Mouse (Mus musculus) spleen, postnatal 4 days (tissue): Measurements from ENCODE around the gene Rufy3.

Source experiments
- DNase-seq, 2 experiments: peaks; one replicate each; pipeline ENCODE4 v3.0.0; 2022; ENCODE audit warnings: low spot score in 2 of 2

Gene Rufy3

GRCm38 (mm10) chr5:88575506-88576338 lies 10.9 kb downstream of the Rufy3 start:
- DNase-seq, result peak in 1 of 2 experiments; percentile 47

- DNase-seq, result no peak
Measured at GRCm38 (mm10) chr5:88580681-88581080, 15.8 kb downstream of the Rufy3 start.

- no peak for DNase-seq
Measured at GRCm38 (mm10) chr5:88581343-88581742, 16.5 kb downstream of the Rufy3 start.

- no peak for DNase-seq
Measured at GRCm38 (mm10) chr5:88583271-88584031, 18.6 kb downstream of the Rufy3 start.

- DNase-seq, result no peak
Measured at GRCm38 (mm10) chr5:88584061-88584460, 19.2 kb downstream of the Rufy3 start.

- no peak for DNase-seq
Measured at GRCm38 (mm10) chr5:88586407-88587174, 21.8 kb downstream of the Rufy3 start.

GRCm38 (mm10) chr5:88587211-88587934 lies 22.5 kb downstream of the Rufy3 start:
- DNase-seq, result no peak

- DNase-seq, result no peak
Measured at GRCm38 (mm10) chr5:88588481-88588880, 23.6 kb downstream of the Rufy3 start.

GRCm38 (mm10) chr5:88593421-88594172 lies 28.8 kb downstream of the Rufy3 start:
- no peak for DNase-seq

- no peak for DNase-seq
Measured at GRCm38 (mm10) chr5:88594173-88594569, 29.3 kb downstream of the Rufy3 start.

GRCm38 (mm10) chr5:88595537-88596455 lies 31.0 kb downstream of the Rufy3 start:
- DNase-seq, result no peak

- no peak for DNase-seq
Measured at GRCm38 (mm10) chr5:88598961-88599360, 34.1 kb downstream of the Rufy3 start.

GRCm38 (mm10) chr5:88602030-88602429 lies 37.2 kb downstream of the Rufy3 start:
- DNase-seq, result no peak

GRCm38 (mm10) chr5:88602713-88603112 lies 37.9 kb downstream of the Rufy3 start:
- DNase-seq, result no peak

GRCm38 (mm10) chr5:88604046-88604445 lies 39.2 kb downstream of the Rufy3 start:
- no peak for DNase-seq

- DNase-seq, result no peak
Measured at GRCm38 (mm10) chr5:88604641-88605358, 40.0 kb downstream of the Rufy3 start.

- DNase-seq, result no peak
Measured at GRCm38 (mm10) chr5:88614129-88614528, 49.3 kb downstream of the Rufy3 start.

GRCm38 (mm10) chr5:88616988-88617387 lies 52.1 kb downstream of the Rufy3 start:
- DNase-seq, result no peak

GRCm38 (mm10) chr5:88627545-88627944 lies 62.7 kb downstream of the Rufy3 start:
- peak in 1 of 2 experiments; percentile 34 for DNase-seq
